Mouse (Mus musculus): Measurements from ENCODE around the gene Bcl2l1. TPM values are rescaled to one million over a fixed set of nuclear protein-coding genes. Genes with fewer than 3 reads are reported as not detected.

Bcl2l1 gene
- polyA plus RNA-seq, 1 experiment from 2014 or later: 148 TPM

DNA sequence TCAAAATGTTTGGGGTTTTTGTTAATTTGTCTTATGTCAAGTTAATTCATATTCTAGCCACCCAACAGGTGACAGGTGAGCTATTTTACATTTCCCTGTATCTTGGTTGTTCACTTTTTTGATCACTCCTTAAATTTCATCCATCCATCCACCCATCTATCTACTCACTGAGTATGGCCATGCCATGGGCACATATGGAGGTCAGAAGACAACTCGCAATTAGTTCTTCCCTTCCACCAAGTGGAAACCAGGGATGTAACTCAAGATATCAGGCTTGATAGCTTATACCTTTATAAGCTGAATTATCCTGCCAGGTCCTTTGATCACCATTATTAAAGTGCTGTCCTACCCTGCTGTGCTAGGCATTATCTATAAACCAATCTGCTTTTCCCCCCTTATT, 7.8 kb downstream of the Bcl2l1 start:
- H3K4me2 ChIP-seq: peak overlapping the region; percentile 86
- ATAC-seq (ENCODE audit: low read depth) (no peak), DNase-seq (no peak)
- H3K4me1 ChIP-seq (replicated peaks): peaks cover 97% of the 10 kb centered on the region
- H3K4me3 ChIP-seq (replicated peaks): peak overlapping the region; percentile 88; the same call in 1 of the 2 replicates
- H3K9me3 ChIP-seq (replicated peaks): no peaks in the 10 kb centered on the region
- peaks cover 86% of the 10 kb centered on the region for H3K36me3 ChIP-seq
- peak overlapping the region; percentile 96 for H3K9ac ChIP-seq
- H3K27ac ChIP-seq: peak overlapping the region; percentile 98
- H3K27me3 ChIP-seq: no peaks in the 10 kb centered on the region
- WGBS (ENCODE audit: insufficient replicate concordance): 78% methylated on average over 1 of the region's 1 CpGs

DNA sequence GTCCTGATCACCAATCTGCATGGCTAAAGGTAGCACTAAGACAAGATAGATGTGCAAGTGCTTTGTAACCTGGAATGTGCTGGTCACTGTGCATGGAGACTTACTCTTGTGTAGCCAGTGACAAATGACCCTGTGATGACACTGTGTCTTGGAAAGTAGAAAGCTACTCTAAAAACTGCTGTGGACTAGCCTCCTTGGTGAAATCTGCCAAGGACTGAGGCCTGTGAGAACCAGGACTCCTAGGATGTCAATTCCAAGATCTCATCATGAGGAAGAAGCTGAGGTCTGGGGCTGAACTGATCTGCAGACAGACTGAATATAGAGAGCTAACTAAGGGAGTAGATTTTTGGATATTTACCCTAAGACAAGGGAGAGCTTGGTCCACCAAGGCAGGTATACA, 10.0 kb downstream of the Bcl2l1 start:
- no peak for DNase-seq
- Histone ChIP-seq H3K36me3 (peaks cover 78% of the 10 kb centered on the region), H3K4me3 (replicated peaks) (no peak overlapping the region), H3K9ac (0 out of 2 replicates have a peak overlapping the region, but pooled peaks have one; percentile 15), H3K27ac (peak overlapping the region; percentile 100), H3K4me2 (0 out of 2 replicates have a peak overlapping the region, but pooled peaks have one; percentile 9), H3K9me3 (replicated peaks) (no peaks in the 10 kb centered on the region), H3K4me1 (replicated peaks) (peaks cover 97% of the 10 kb centered on the region), H3K27me3 (no peaks in the 10 kb centered on the region)
- no peak for ATAC-seq (ENCODE audit: low read depth)

DNA sequence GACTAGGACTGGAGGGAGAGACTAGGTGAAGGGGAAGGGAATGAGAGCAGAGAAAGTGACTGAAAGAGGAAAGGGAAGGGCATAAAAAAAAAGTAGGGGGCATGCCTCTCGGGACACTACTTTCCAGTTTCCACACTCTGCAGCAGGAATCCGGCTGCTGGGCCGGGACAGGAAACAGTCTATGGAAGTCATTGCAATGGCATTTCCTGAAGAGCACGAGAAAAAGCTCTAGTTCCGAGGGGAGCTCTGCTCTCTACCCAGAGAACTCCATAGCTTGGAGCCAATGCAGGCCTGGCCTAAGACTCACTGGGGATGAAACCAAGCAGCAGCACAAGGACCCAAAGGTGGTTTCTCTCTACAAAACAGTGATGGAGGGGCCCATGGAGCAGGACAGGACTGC, 10.5 kb downstream of the Bcl2l1 start:
- Histone ChIP-seq H3K9ac (0 out of 2 replicates have a peak overlapping the region, but pooled peaks have one; percentile 15), H3K4me1 (replicated peaks) (peaks cover 97% of the 10 kb centered on the region), H3K27me3 (no peaks in the 10 kb centered on the region), H3K4me3 (replicated peaks) (no peak overlapping the region), H3K9me3 (replicated peaks) (no peaks in the 10 kb centered on the region), H3K4me2 (no peak overlapping the region), H3K27ac (peak overlapping the region; percentile 100), H3K36me3 (peaks cover 72% of the 10 kb centered on the region)
- WGBS (ENCODE audit: insufficient replicate concordance): 62% methylated on average over 5 of the region's 5 CpGs
- DNase-seq (no peak), ATAC-seq (ENCODE audit: low read depth) (no peak)

DNA sequence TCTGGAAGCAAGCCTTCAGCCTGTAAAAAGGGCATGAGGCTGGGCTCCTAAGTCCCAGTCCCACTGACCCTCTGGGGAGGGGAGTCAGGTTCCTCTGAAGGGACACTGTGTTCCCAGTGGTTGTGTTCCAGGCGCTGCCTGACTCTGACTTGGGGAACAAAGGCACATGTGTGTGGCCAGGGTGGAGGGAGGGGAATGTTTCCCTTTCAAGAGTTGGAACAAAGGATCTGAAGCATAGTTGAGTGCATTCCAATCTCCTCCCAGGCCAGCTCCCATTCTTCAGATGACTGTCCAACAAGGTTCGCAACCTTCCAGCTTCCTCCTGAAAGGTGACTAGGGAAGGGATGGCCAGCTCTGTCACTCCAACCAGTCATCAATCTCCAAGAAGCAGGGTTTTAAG, 11.2 kb downstream of the Bcl2l1 start:
- Histone ChIP-seq H3K27me3 (no peaks in the 10 kb centered on the region), H3K4me1 (replicated peaks) (peaks cover 97% of the 10 kb centered on the region), H3K4me3 (replicated peaks) (no peak overlapping the region), H3K36me3 (peaks cover 69% of the 10 kb centered on the region), H3K9me3 (replicated peaks) (no peaks in the 10 kb centered on the region), H3K4me2 (peak overlapping the region; percentile 20), H3K9ac (peak overlapping the region; percentile 76; the same call in 1 of the 2 replicates), H3K27ac (peak overlapping the region; percentile 100)
- WGBS (ENCODE audit: insufficient replicate concordance): 84% methylated on average over 2 of the region's 2 CpGs
- DNase-seq: no peak
- ATAC-seq (ENCODE audit: low read depth): no peak

DNA sequence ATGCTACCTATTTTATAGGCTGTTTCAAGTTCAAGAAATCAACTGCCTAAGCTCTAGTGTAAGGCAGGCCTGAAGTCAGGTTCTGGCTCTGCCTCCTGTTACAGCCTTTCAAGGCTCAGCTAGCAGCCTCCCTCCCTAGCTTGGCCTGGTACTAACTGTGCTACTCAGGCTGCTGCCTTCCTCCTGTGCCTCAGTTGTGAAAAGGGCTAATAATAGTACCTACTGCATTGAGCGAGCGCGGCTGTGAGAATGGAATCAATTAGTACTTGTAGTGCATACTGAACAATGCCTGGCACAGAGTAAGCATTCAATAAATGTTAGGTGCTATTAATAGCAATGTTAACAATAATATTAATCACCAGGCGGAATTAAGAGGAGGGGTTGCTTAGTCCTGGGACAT, 11.6 kb downstream of the Bcl2l1 start:
- 92% methylated on average over 4 of the region's 4 CpGs for WGBS (ENCODE audit: insufficient replicate concordance)
- Histone ChIP-seq H3K36me3 (peaks cover 65% of the 10 kb centered on the region), H3K9me3 (replicated peaks) (no peaks in the 10 kb centered on the region), H3K4me3 (replicated peaks) (no peak overlapping the region), H3K4me2 (peak overlapping the region; percentile 20), H3K9ac (peak overlapping the region; percentile 76; the same call in 1 of the 2 replicates), H3K27ac (peak overlapping the region; percentile 100), H3K4me1 (replicated peaks) (peaks cover 97% of the 10 kb centered on the region), H3K27me3 (no peaks in the 10 kb centered on the region)
- DNase-seq: no peak
- ATAC-seq (ENCODE audit: low read depth): no peak

DNA sequence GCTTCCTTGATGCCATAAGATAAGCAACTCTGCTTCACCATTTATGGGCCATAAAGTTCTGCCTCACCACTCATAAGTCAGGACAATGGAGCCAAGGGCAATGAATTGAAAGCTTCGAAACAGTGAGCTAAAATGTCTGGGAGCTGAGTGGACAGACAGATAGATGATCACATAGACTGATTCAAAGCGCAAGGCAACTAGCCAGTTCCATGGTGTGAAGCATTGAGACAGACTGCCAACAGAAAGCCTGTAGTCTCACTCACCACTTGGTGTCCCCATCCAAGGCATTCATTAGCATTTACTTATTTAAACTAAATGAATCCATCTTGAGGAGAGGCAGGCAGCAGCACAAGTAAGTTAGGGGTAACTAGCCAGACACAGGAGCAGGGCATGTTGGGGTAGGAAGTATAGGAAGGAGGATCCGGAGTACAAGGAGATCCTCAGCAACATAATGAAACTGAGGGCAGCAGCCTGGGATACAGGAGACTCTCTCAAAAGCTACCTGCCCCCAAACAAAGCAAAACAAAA, 12.4 kb downstream of the Bcl2l1 start:
- H3K9ac ChIP-seq: peak overlapping the region; percentile 76
- peaks cover 97% of the 10 kb centered on the region for H3K4me1 ChIP-seq (replicated peaks)
- H3K27ac ChIP-seq: peak overlapping the region; percentile 100
- H3K9me3 ChIP-seq (replicated peaks): no peaks in the 10 kb centered on the region
- peaks cover 59% of the 10 kb centered on the region for H3K36me3 ChIP-seq
- DNase-seq (no peak), ATAC-seq (ENCODE audit: low read depth) (no peak)
- WGBS (ENCODE audit: insufficient replicate concordance): 91% methylated on average over 3 of the region's 3 CpGs
- H3K27me3 ChIP-seq: no peaks in the 10 kb centered on the region
- no peak overlapping the region; the same call in 1 of the 2 replicates for H3K4me3 ChIP-seq (replicated peaks)
- peak overlapping the region; percentile 64 for H3K4me2 ChIP-seq

DNA sequence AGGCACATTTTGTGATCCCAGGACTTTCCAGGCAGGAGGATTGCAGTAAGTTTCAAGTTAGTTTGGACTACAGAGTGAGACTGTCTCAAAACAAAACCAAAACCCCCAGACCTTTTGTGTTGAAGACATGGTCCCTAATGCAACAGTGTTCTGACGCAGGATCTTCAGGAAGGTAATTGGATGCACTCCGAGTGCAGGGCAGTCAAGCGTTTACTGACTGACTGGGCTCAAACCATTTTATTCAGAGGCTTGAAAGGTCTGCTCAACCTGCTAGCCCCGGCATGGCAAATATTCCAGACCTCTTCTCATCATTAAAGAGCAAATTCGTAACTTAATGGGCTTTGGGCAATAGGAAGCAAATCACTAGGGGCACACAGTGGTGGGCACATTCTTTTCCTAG, 12.8 kb downstream of the Bcl2l1 start:
- H3K36me3 ChIP-seq: peaks cover 55% of the 10 kb centered on the region
- H3K27me3 ChIP-seq: no peaks in the 10 kb centered on the region
- ATAC-seq (ENCODE audit: low read depth): no peak
- H3K9ac ChIP-seq: peak overlapping the region; percentile 76
- H3K4me1 ChIP-seq (replicated peaks): peaks cover 97% of the 10 kb centered on the region
- H3K4me3 ChIP-seq (replicated peaks): no peak overlapping the region
- no peak for DNase-seq
- 82% methylated on average over 5 of the region's 5 CpGs for WGBS (ENCODE audit: insufficient replicate concordance)
- H3K27ac ChIP-seq: peak overlapping the region; percentile 100
- H3K4me2 ChIP-seq: peak overlapping the region; percentile 64
- H3K9me3 ChIP-seq (replicated peaks): no peaks in the 10 kb centered on the region

DNA sequence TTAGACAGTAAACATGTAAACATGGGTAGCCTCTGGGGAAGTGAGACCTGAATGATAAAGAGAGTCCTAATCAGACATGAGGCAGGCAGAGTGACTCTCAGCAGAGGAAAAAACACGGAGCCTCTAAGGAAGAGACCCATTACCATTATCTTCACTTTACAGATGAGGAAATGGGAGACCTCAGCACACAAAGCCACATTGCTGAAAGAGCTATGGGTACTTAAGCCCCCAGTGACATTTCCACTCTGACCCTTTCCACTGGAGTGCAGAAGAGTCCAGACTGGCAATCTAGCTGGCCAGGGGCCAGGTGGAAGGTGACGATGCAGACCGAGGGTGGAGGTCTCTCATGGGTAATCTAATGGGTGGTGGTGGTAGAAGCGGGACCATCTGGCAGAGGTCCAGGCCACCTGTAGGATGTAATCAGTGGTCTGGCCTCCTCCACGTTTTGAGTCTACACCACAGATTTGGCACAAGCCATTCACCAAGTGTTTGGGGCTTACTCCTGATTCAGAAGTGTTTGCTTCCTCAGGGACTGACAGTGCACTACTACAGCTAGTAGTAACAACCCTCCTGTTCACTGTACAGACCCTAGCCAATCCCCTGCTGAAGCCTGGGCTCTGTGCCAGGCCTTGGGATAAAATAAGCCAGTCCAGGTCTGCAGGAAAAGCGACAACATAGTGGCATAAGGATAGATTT, 13.8 kb downstream of the Bcl2l1 start:
- DNase-seq (peak; percentile 65), ATAC-seq (ENCODE audit: low read depth) (peak; percentile 78)
- peak overlapping the region; percentile 76 for H3K9ac ChIP-seq
- 22% methylated on average over 6 of the region's 6 CpGs for WGBS (ENCODE audit: insufficient replicate concordance)
- no peaks in the 10 kb centered on the region for H3K27me3 ChIP-seq
- peaks cover 100% of the 10 kb centered on the region for H3K4me1 ChIP-seq (replicated peaks)
- H3K4me2 ChIP-seq: peak overlapping the region; percentile 64
- H3K27ac ChIP-seq: peak overlapping the region; percentile 100
- no peaks in the 10 kb centered on the region for H3K9me3 ChIP-seq (replicated peaks)
- H3K36me3 ChIP-seq: peaks cover 59% of the 10 kb centered on the region
- peak overlapping the region; percentile 38 for H3K4me3 ChIP-seq (replicated peaks)

DNA sequence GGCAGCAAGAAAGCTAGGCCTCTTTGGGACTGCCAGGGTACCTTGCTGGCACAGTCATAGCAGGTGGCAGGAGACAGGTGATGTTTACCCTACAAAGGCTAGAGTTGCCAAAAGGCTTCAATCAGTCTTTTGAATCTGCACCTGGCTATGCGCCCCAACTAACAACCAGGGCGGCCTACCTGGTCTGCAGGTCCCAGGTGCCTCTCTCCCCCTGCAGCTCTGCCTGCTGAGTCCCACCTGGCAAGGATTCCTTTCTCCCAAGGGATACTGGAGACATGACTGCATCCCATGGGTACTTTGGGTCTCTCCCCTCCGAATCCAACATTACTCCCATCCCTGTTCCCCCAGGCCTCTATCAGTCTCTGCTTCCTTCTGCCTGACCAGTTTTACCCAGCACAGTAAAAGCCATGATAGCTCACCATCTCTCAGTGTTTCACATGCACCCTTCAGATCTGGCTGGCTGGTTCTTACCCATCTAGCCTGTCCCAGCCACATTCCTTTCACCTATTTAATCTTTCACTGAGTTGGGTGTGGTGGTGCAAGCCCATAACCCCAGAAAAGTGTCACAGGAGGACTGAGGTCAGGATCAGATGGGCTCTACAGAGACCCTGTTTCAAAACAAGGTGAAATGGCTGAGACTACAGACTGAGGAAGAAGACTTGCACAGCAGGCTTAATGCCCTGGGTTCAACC, 14.7 kb downstream of the Bcl2l1 start:
- WGBS (ENCODE audit: insufficient replicate concordance): 84% methylated on average over 3 of the region's 3 CpGs
- Histone ChIP-seq H3K36me3 (peaks cover 51% of the 10 kb centered on the region), H3K27me3 (no peaks in the 10 kb centered on the region), H3K27ac (peak overlapping the region; percentile 100), H3K4me3 (replicated peaks) (peak overlapping the region; percentile 38), H3K4me1 (replicated peaks) (peaks cover 100% of the 10 kb centered on the region), H3K9me3 (replicated peaks) (no peaks in the 10 kb centered on the region), H3K4me2 (peak overlapping the region; percentile 64), H3K9ac (peak overlapping the region; percentile 76)
- DNase-seq (no peak), ATAC-seq (ENCODE audit: low read depth) (no peak)

DNA sequence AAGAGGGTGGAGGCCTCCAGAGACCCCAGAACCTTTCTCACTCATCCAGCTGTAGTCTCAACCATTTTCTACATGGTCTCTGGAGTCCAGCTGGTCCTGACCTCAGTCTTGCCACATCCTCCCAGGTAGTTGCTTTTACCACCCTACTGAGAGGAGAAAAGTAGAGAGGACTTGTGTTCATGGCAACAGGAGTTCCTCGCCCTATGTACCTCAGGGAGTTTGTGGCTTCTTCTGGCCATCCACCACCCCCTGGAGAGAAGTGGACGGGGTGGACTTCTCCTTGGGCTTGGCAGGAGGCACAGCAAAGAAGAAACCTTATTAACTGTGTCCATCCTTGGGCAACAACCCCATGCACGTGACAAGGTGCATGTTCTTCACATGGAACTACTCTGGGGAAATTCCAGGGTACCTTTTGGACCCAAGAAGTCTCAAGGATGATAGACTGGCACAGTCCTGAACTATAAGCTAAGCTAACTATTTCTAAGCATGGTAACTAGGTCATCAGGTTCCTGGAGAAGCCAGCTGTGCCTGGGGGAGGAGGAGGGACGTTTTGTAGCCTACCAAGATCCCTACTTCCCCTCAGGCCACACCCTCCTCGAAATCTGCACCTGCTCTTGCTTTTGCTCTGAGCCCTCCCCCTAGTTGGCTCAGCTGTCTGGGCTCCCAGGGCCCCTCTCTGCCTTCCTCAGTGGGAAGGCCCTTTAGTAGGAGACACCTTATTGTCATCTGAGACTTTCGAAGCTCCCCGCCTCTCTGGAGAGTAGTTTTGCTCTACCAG, 15.5 kb downstream of the Bcl2l1 start:
- peak overlapping the region; percentile 76 for H3K9ac ChIP-seq
- peak overlapping the region; percentile 64 for H3K4me2 ChIP-seq
- peak; percentile 75 for DNase-seq
- H3K4me1 ChIP-seq (replicated peaks): peaks cover 100% of the 10 kb centered on the region
- peaks cover 44% of the 10 kb centered on the region for H3K36me3 ChIP-seq
- H3K27me3 ChIP-seq: no peaks in the 10 kb centered on the region
- 50% methylated on average over 7 of the region's 7 CpGs for WGBS (ENCODE audit: insufficient replicate concordance)
- H3K9me3 ChIP-seq (replicated peaks): no peaks in the 10 kb centered on the region
- H3K27ac ChIP-seq: peak overlapping the region; percentile 100
- ATAC-seq (ENCODE audit: low read depth): peak; percentile 57
- H3K4me3 ChIP-seq (replicated peaks): peak overlapping the region; percentile 38
